Mouse (Mus musculus) liver, embryonic 11.5 days (tissue): ENCODE results near the gene Xpo1. TPM values are rescaled to one million over a fixed set of nuclear protein-coding genes. Genes with fewer than 3 reads are reported as not detected.

Experiments
- polyA plus RNA-seq: library from polyadenylated mRNA; unstranded; fragments of >200 nt; fragmentation: Nextera tagmentation; extraction: Ambion mirVana; gene quantifications from 2 replicates; pipeline ENCODE4 v1.2.1, GENCODE M21; 2014

Xpo1 gene
- polyA plus RNA-seq, 1 experiment from 2014 or later, result 118 TPM

Other genes starting within 250 kb of the Xpo1 start
- 1.1 and 1.9 TPM in 2 replicates for gene Fam161a, start 248.5 kb upstream of the Xpo1 start, polyA plus RNA-seq
- 19.7 and 21.8 TPM in 2 replicates for gene Usp34, start 50.9 kb downstream of the Xpo1 start, polyA plus RNA-seq
- 76.8 and 79.6 TPM in 2 replicates for gene Ahsa2, start 242.0 kb downstream of the Xpo1 start, polyA plus RNA-seq